Mouse (Mus musculus) CD4-positive helper T cell, adult 2 months (primary cell): ENCODE results near the gene Scn5a.
A peak's percentile ranks its signal among the peaks of the same experiment; 100 is the strongest.

Source experiments
- DNase-seq: peaks from one replicate; pipeline ENCODE4 v3.0.0-alpha.2; 2012; ENCODE audit warnings: low read depth, missing footprints, low spot score

Scn5a gene

DNA sequence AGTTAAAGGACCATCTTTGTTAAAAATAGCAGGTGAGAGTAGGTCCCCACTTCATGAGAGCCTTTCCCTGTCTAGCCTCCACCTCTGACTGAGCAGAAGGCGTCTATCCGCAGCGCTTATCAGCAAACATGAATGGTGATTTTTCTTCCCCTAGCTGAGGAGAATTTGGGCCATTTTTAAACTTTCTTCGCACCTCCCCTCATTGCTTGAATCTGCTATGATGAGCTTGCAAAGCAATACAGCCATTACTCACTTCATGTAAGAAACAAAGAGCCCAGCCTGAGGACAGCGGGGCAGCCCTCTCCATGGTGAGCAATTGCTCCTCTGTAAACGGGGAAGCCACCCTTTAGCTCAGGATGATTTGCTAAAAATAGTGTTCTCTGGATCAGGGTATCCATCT lies 14.0 kb downstream of the Scn5a start:
- DNase-seq, result no peak

DNA sequence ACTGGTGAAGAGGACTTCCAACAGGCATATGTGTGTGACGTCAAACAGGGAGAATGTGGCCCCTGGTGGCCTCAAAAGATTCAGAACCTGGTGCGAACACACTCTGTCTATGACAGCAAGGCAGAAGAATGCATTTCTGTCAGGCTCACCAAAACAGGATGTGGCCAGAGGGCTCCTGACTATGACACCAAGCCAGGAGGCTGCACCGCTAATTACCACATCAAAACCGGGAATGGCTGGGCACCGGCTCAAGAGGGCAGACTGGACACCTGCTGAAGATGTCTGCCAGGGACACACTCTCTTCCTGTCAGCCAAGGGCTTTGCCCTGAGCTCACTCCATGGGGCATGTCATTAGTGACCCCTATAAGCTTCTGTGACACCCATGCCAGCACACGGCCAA lies 15.2 kb downstream of the Scn5a start:
- no peak for DNase-seq

DNA sequence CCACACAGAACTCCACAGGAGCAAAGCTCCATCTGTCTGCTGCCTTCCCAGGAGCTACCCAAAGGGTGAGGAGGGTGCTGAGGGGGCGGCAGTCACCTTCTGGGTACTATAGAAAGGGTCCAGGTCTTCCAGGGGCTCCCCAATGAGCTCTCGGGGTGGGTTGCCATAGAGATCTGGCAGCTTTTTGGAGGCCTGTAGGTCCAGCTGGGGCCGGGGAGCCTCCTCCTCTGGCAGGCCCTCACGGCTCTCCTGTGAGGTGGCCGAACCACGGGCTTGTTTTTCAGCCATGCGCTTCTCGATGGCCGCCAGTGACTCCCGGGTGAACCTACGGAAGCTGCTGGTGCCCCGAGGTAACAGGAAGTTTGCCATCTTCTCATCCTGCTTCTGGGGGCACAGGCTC lies 16.6 kb downstream of the Scn5a start:
- DNase-seq, result no peak

DNA sequence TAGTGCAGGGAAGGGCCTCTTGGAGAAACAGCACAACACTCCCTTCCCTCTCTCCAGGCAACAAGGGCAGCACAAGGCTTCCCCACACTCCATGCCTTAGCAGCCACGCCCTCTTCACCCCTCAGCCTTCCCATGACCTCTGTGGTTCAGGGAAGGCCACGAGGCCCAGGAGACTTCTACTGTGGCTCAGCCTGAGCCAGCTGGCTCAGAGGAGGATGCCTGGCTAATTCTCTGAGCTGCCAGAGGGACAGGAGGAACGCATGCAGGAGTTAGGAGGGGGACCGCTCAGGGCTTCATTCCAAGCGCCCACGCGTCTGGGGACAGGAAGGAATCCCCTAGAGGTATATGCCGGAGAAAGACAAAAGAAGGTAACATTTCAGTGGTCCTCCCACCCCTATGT lies 17.1 kb downstream of the Scn5a start:
- no peak for DNase-seq

DNA sequence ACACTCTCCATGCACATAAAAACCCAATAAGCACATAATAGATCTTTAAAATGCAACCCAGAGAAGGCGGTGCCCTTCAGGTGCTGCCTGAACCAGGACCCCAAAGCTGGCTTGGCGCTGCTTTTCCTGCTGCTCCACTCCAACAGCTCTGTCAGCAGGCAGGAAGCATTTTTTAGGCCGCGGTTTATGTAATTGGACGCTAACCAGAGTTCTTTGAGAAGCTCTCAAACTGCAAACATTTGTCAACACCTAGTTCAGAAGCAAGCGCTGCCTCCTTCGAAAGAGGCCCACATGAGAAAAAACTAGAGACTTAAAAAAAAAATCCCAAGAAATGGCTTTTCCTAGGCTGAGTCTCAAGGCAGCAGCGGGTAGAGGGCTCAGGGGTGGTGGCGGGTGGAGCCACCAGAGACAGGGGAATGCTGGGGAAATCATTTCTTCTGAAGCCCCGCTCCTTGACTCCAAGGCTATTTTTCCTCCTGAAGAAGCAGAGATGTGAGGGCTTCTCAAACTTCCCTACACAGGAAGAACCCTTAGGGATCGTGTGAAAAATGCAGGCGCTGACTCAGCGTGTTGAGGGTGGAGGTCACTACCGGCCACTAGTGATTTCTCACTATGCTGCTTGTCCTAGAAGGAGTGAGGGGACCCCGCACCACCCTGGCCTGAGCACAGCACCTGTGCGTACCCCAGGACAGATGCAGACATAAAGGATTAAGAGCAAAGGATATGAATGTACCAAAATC lies 19.1 kb downstream of the Scn5a start:
- DNase-seq, result no peak

DNA sequence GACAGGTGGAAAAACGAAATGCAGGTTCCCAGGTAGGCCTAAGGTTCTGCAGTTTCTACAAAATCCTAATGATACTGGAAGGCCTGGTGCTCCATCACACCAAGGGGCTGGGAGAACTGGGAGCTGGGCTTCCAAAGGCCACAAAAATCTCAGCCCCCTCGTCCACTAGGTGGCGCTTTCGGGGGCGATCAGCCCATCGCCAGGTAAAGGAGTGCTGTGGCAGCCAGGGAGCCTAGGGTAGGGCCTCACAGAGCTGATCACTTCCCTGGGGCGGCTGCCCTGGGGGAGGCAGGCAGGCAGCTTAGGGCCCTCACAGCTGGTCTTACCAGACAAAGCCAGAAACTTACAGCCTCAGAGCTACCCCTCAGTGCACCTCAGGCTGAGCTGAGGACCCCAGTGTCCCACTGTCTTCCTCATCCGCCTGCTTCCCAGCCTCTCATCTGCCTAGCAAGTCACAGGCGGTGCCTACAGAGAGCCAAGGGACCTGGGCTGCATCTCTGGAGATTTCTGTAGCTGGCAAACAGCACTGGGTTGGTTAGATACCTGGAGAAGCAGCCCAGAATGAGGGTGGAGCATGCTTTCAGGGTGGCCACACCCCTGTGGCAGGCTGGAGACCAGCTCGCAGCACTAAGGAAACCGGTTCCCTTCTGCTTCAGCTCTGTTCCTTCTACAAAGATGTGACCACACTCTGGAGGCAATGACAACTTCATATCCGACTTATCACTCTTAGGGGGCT lies 20.5 kb downstream of the Scn5a start:
- peak; percentile 21 for DNase-seq

DNA sequence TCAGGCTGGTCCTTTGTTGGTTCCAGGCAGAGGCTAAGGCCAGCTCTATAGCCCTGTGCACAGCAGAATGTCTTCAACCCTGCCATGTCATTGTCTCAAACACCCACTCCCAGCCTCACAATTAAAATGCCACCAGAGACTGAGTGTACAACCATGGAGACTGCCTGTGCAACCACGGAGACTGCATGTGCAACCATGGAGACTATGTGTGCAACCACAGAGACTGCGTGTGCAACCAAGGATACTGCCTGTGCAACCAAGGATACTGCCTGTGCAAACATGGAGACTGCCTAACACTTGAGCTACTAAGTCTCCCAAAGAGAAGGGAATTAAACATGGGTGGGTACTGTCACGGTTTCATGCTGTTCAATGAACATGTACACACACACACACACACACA lies 22.8 kb downstream of the Scn5a start:
- DNase-seq, result no peak

DNA sequence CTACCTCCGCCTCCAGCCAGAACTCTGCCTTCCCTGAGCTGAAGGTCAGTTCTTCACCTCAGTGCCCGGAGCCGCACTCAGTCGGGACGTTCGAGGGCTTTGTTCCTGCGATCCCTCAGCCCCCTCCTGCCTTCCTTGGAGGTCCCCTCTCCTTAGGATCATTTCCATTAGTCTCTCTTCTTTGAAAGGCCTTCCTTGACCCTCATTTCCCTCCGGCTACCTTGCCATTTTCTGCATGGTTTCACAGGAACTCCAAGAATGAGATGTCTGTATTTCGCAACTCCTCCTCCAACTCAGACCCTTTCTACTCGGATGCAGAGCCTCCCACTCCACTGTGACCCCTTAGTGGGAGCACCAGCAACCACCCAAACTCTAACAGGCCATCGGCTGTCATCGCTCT lies 31.3 kb downstream of the Scn5a start:
- no peak for DNase-seq

DNA sequence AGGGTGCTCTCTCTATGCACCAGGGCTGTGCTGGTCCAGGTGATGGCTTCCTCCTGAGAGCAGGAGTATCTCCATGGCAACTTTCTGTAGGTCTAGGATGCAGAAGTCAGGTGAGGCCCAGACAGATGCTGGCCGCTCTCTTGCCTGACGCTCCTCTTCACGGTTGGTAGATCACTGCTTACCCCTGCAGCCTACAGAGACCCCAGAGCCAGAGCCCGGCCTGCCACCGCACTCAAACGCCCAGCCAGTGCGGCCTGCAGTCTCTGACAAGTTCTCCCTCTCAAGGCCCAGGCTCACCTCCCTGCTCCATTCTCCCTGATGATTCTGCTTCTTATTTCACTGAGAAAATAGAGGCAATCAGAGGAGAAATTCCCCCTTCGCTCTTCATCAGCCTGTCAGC lies 31.7 kb downstream of the Scn5a start:
- DNase-seq, result no peak

DNA sequence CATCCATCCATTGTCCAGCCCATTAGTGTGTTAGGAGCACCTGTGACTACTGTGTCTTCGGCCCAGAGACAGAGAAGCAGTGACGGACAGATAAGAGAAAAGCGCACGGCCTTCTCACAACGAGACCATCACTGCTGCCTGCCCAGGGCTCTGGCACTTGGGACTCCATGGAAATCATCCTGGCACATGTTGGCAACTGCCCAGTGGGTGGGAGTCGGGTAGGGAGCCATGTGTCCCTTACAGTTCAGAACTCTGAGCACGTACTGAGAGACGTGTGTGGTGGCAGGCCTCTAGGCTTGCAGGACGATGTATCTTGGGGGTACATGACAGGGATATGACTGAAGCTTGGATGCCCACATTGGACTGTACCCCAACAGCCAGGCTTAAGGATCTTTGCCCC lies 38.1 kb downstream of the Scn5a start:
- no peak for DNase-seq

DNA sequence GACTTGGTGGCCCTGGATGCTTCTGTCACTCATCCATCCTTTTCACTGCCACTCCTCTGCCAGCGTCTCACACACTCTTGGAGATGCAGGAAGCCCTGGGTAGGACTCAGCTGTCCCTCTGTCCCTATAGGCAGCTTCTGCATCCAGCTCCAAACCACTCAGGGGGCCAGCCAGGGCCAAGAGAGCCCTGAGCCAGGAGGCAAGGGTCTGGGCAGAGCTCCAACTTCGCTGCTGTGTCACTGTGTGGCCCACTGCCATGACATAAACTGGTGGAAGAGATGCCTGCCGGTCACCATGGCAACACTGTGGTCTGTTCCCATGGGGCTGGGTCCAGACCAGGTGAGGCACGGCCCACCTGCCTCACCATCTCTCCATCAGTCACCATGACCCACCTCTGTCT lies 41.0 kb downstream of the Scn5a start:
- no peak for DNase-seq

DNA sequence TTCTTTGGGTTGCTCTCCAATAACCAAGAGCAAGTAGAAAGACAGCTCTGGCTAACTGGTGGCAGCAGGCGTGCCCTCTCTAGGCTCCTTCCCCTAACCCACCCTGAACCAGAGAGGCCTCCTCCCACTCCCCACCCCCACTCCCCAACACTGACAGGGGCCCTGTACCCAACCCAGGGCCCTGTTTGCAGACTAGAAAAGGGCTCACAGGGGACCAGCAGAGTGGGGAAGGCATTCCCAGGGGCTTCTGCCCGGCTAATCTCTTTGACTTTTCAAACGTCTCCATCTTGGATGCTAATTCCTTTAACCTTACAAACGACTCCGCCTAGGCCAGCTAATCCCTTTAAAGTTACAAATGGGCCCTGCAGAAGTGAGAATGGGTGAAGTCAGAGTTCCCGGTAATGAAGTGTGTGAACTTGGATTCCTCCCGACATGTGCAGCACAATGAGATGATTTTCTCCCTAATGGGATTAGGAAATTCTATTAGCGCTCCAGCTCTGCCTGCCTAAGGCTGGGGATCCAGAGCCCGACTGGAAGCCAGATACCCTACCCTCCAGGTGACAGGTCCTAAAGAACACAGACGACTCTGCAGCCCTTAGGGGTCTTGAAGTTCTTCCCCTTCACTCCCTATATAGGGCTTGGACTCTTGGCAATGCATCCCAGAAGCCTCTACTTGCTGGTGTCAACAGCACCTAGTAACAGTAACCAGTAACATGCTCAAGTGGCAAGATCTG lies 47.0 kb downstream of the Scn5a start:
- DNase-seq, result no peak

DNA sequence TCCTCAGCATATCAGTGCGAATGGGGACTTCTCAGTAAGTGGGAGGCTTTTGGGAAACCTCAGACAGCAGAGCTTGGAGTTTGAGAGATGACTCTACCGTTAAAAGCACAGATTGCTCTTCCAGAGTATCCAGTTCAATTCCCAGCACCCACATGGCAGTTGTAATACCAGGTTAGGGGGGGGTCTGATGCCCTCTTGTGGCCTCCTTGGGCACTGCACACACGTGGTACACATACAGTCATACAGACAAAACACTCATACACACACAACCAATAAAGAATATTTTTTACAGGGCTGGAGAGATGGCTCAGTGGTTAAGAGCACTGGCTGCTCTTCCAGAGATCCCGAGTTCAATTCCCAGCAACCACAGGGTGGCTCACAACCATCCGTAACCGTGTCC lies 54.3 kb downstream of the Scn5a start:
- no peak for DNase-seq

DNA sequence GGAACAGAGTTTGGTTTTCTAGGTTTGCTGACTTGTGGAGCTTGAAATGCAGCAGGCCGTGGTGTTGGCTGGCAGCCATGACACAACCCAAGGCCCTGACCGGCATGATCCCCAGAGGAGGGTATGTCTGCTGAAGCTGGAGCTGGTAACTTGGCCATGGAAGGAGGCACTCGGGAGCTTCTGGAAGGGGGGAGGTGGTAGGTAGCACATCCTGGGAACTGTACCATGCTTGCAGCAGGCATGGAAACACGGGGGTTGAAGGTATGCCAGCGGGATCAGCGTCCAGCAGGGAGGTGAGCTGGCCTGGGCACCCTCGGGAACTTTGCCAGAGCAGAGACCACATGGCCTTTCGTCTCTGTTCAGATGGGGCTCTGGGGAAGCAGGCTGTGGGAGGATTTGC lies 55.5 kb downstream of the Scn5a start:
- no peak for DNase-seq

DNA sequence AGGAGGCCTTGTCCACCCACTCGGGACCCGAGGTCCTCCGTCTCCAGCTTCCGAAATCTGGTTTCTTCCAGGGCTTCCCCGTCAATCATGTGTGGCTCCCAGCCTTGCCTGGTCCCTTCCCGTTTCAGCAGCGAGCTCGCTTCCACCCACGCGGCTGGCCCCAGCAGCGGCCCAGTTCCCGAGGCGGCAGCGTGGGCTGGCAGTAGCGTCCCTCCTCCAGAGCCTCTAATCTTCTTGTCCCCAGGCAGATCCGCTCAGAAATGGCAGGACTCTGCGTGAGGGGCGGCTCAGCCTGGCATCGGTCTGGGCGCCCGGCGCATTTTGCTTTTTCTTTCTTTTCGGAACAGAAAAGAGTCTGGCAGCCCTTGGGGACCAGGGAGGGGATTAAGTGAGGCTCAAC lies 59.7 kb downstream of the Scn5a start:
- DNase-seq, result no peak

DNA sequence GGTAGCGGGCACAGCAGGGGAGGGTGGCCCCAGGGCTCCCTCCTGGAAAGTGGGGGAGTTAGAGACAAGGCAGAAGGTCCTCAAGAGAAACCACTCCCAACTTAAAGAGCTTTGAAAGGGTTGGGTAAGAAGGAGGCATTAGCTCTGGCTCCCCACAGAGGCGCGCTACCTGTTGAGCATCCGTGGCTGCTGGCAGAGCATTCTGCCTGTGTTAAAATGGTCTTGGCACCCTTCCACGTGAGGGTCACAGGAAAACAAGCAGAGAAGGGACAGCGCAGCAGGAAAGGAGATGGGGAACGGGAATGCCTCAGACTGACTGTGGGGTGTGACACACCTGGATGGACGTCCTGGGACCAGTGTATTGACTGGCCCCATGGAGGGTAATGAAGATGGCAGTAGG lies 60.6 kb downstream of the Scn5a start:
- no peak for DNase-seq

DNA sequence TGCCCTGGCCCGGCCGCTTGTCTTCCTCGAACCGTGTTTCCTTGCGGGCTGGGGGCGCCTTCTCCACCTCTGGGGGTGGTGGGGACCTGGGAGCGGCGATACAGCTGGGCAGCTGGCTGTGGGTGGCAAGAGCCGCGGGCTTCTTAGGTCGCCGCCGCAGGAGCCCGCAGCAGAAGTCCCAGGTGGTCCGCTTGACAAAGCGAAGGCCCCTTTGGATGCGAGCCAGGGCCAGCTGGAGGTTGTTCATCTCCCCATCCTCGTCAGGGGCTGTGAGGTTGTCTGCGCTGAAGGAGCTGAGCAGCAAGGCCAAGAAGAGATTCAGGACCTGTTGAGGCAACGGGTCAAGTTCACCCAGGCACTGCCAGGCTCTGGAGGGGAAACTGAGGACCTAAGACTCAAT lies 61.3 kb downstream of the Scn5a start:
- no peak for DNase-seq

DNA sequence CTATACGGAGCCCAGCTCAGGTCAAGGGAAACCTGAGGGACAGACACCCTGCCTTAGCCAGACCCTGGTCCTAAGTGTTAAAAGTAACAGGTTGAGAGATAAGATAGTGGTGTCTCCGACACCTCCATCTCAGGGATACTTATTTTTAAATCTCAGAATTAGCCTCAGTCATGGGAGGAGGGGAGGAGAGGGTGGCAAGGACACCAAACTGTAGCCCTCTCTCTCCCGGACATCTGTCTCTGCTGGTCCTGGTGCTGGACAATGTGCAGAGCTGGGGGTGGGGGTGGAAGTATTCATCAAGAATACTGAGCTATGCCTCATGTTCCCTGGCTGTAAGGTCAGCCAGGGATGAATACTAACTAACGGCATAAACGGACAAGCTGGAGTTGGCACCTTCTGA lies 62.0 kb downstream of the Scn5a start:
- DNase-seq, result no peak

DNA sequence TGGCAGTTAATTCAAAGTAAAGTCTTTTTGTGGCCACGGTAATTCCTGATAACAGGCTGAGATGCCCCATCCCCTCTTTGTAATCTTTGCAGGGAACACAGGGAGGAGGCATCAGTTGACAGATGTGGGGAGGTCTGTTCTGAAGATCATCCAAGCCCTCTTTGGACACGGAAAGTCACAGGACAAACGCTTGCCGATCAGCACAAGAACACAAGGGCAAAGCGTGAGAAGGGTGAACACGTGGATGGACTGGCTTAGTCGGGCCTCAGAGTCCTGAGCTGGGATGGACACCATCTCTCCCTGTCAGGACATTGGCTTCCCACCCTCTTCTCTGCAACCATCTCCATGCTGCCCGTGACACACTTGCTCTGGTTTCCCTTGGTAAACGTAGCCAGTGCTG lies 63.4 kb downstream of the Scn5a start:
- DNase-seq, result no peak

DNA sequence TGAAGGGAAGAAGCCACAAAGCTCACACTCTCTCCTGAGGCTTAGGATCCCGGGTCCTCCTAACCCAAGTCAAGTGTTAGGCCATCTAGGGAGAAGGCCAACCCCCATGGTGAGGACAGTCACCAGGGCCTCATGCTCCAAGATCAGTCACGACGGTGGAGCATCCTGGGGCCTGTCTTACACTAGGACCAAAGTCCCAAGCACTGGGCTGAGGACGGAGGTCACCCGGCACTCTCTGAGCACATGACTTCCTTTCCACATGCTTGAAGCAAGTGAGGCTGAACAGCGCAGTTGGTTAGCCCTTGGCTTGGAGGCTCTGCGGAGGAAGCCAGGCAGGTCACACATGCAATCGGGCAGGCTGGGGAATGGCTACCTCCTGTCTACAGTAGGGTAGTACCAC lies 63.8 kb downstream of the Scn5a start:
- DNase-seq, result no peak

DNA sequence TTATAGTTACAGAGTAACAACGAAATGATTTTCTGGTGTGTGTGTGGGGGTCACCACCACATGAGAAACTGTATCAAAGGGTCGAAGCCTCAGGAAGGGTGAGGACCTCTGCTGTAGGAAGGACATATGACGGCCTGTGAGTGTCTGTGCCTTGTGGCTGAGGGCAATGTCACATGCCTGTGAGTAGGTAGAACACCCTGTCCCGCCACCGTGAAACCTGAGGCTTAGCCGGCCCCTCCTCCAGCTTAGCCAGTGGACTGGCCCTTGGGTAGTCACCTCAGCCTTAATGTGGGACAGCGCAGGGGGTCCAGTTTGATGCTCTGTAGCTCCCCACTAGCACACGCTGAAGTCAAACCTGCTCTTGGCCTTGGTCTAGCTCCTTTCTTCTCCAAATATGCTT lies 65.0 kb downstream of the Scn5a start:
- DNase-seq, result no peak

DNA sequence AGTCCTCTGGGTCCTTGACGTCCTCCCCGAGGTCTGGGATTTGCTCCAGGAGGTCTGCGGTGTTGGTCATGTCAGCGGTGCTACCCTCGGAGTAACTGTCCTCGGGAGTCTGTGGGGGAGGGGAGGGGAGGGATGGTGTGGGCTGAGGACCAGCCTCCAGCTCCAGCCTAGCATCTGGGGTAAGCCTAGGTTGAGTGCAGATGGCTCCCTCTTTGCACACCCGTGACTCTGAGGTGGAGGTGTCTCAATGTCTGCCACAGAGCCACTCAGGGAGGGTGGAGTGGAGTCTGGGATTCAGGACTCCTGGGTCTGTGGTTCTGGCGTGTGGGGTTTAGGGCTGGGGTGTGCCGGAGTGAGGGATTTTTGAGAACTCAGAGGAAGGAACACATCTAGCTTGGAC lies 65.8 kb downstream of the Scn5a start:
- DNase-seq, result no peak

DNA sequence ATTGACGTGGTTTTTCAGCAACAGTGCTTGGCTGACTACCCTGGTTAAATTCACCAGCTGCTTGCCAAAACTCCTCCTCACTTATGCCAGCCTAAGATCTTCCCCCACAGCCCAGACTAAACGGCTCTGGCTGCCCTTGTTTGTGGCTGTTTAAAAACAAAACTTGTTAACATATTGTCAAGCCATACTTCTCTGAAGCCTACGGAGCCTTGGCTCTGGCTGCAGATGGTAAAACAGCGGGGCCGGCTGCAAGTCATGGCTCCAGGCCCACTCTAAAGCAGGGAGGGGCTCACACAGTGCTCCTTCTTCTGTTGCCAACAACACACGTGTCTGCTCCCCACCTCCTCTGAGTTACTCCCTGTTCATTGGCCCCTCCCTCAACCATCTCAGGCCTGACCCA lies 67.9 kb downstream of the Scn5a start:
- no peak for DNase-seq
